Mouse (Mus musculus) C2C12 (cell line): ENCODE measurements around the gene Fhl4.

Experiments
- CTCF ChIP-seq: IDR thresholded peaks from one replicate; pipeline ENCODE4 v1.5.1; 2011; ENCODE audit not compliant: control insufficient read depth, insufficient read depth, insufficient read length
- MAX ChIP-seq: IDR thresholded peaks from one replicate; pipeline ENCODE4 v1.6.1; 2011; ENCODE audit warnings: mild to moderate bottlenecking, control low read depth
- USF1 ChIP-seq: IDR thresholded peaks from one replicate; pipeline ENCODE4 v1.6.1; 2011; ENCODE audit warnings: low read depth, mild to moderate bottlenecking, control low read depth, moderate library complexity

DNA sequence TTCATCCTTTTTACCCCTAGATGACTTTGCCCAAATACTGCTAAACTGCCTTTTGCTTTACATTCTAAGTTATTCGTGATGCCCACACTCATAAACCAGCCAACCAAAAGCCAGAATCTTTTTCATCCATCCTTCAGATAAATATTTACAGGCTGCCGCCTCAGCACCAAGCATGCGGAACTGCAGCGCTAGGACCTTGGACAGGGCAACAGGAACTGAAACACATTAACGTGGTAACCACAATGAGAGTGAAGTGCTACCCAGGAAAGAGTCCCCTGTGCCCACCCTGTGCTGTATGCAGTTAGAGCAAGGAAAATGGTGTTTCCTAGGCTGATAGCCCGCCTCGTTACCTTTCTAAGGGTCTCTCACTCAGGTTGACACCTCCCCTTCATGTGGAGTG is 26.2 kb upstream of the Fhl4 start:
- TF ChIP-seq MAX (no peak), USF1 (no peak), CTCF (no peak)
